23 mouse cellular contexts compared by ENCODE assay signal in the genomic region with DNA sequence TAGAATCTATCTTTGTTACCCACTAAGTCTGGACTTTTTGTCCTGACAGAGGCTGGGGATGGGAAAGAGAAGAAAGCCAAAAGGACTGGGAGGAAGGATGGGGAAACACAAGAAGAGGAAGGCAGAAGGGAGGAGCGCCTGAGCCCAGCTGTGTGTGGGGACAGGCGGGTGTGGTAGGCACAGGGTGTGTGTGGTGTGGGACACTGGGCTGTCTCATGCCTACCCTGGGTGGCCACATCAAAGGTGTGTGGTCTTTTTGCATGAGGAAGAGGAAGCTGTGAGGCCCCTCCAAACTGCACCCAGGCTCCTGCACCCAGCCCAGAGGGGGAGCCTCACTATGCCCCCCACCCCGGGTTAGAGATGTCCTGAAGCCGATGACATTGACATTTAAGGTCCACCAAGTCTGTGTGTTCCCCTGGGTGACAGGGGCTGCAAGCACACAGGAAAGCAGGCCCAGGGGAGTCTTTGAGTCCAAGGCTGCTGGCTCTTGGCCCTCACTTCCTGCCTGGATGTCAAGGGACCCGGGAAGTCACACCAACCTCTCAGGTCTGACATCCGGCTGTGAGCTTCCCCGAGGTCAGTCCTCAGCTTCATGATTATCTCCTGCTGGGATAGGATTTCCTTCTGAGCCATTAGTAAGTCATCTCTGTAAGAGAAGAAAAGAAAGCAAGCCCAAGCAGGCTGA. TPM values are rescaled to one million over a fixed set of nuclear protein-coding genes. Genes with fewer than 3 reads are reported as not detected.
DNase-seq lines count a peak whose midpoint lies in the region; ATAC-seq and TF ChIP-seq lines count a peak whose summit lies in the region.
"Had no signal": no experiment of that assay in that cellular context is flagged by ENCODE, and none has a peak within 500 bp of the region (broad histone marks: within the 10 kb centered on the region; RNA-seq: fewer than 3 reads in every experiment).

No protein-coding gene starts in this region.

- no peak overlapping the region for H3K4me3 ChIP-seq in gastrocnemius, adult 2 months
- no peak overlapping the region for H3K4me3 ChIP-seq in midbrain, embryonic 10.5 days
- no peak overlapping the region for H3K4me3 ChIP-seq in midbrain, embryonic 15.5 days
- no peak overlapping the region for H3K4me3 ChIP-seq in stomach, postnatal 0 days (ENCODE audit: low read depth, low read length)
- H3K4me3 ChIP-seq: forebrain, embryonic 13.5 days; heart, embryonic 13.5 days; limb, embryonic 13.5 days; liver, embryonic 13.5 days; midbrain, embryonic 12.5 days; stomach, embryonic 15.5 days had no signal

- no peak overlapping the region for H3K4me2 ChIP-seq in midbrain, embryonic 15.5 days
- no peak overlapping the region for H3K4me2 ChIP-seq in stomach, postnatal 0 days (replicated peaks; ENCODE audit: low read depth)
- H3K4me2 ChIP-seq: forebrain, embryonic 13.5 days; heart, embryonic 13.5 days; limb, embryonic 13.5 days; liver, embryonic 13.5 days; lung, embryonic 14.5 days; midbrain, embryonic 12.5 days; stomach, embryonic 15.5 days had no signal

- H3K36me3 ChIP-seq in midbrain, embryonic 10.5 days, result no peaks in the 10 kb centered on the region
- no peaks in the 10 kb centered on the region for H3K36me3 ChIP-seq in midbrain, embryonic 15.5 days (replicated peaks)
- H3K36me3 ChIP-seq in stomach, postnatal 0 days (ENCODE audit: control insufficient read depth, insufficient read depth, low read length), result no peaks in the 10 kb centered on the region
- H3K36me3 ChIP-seq: G1E; heart, embryonic 13.5 days; limb, embryonic 13.5 days; liver, embryonic 13.5 days; midbrain, embryonic 12.5 days; stomach, embryonic 15.5 days had no signal

- no peak for ATAC-seq in midbrain, embryonic 15.5 days (replicated peaks)
- peak; percentile 54 to 60 for ATAC-seq in hematopoietic stem cell, adult 5-6 weeks (replicated peaks in 1 of 2; ENCODE audit: insufficient read depth in 1 of 2, low FRiP score in 2 of 2, low TSS enrichment in 1 of 2, low read depth in 1 of 2, poor library complexity in 2 of 2, severe bottlenecking in 2 of 2)
- no peak for ATAC-seq in stomach, postnatal 0 days (ENCODE audit: low FRiP score, low TSS enrichment)
- ATAC-seq: forebrain, embryonic 13.5 days; inflammation-experienced regulatory T-cells, adult 6 months had no signal

- no peak for TF ChIP-seq EP300 in stomach, postnatal 0 days (optimal IDR thresholded peaks at IDR 0.05)

- intact Hi-C loops in gastrocnemius, adult 2 months (cut with DNase I), result no loop called here
- intact Hi-C loops in gastrocnemius, postnatal 14 days (cut with DNase I; ENCODE audit: low total_unique reads), result no loop called here

- no peaks in the 10 kb centered on the region for H3K27me3 ChIP-seq in midbrain, embryonic 10.5 days (ENCODE audit: low read depth, poor library complexity, severe bottlenecking)
- no peaks in the 10 kb centered on the region for H3K27me3 ChIP-seq in midbrain, embryonic 15.5 days (replicated peaks)
- no peaks in the 10 kb centered on the region for H3K27me3 ChIP-seq in stomach, postnatal 0 days (ENCODE audit: control insufficient read depth, insufficient read depth, low read length)
- H3K27me3 ChIP-seq: forebrain, embryonic 13.5 days; limb, embryonic 13.5 days; liver, embryonic 13.5 days; midbrain, embryonic 12.5 days; stomach, embryonic 15.5 days had no signal

- 81% methylated on average over 7 of the region's 7 CpGs for WGBS in midbrain, embryonic 10.5 days
- 71% methylated on average over 7 of the region's 7 CpGs for WGBS in midbrain, embryonic 15.5 days
- WGBS in stomach, postnatal 0 days, result 63% methylated on average over 7 of the region's 7 CpGs

- no peak for TF ChIP-seq CTCF in gastrocnemius, adult 2 months (IDR thresholded peaks at IDR 0.05)
- no peak for TF ChIP-seq CTCF in stomach, postnatal 0 days (IDR thresholded peaks at IDR 0.05; ENCODE audit: low read depth)

- peaks cover 41% of the 10 kb centered on the region for H3K4me1 ChIP-seq in midbrain, embryonic 10.5 days
- 0 out of 2 replicates have a peak, but pooled peaks cover 3% of the 10 kb centered on the region for H3K4me1 ChIP-seq in midbrain, embryonic 15.5 days
- 0 out of 2 replicates have a peak, but pooled peaks cover 2% of the 10 kb centered on the region for H3K4me1 ChIP-seq in stomach, postnatal 0 days (replicated peaks; ENCODE audit: control insufficient read depth, insufficient read depth)
- H3K4me1 ChIP-seq: midbrain, embryonic 12.5 days had no signal

- no peaks in the 10 kb centered on the region for H3K9me3 ChIP-seq in midbrain, embryonic 10.5 days (replicated peaks)
- H3K9me3 ChIP-seq in midbrain, embryonic 15.5 days, result no peaks in the 10 kb centered on the region
- no peaks in the 10 kb centered on the region for H3K9me3 ChIP-seq in stomach, postnatal 0 days (ENCODE audit: control insufficient read depth, low read length)
- H3K9me3 ChIP-seq: forebrain, embryonic 13.5 days; G1E; heart, embryonic 13.5 days; limb, embryonic 13.5 days; liver, embryonic 13.5 days; midbrain, embryonic 12.5 days; stomach, embryonic 15.5 days had no signal

- DNase-seq in gastrocnemius, adult 2 months, result peak; percentile 34
- DNase-seq in gastrocnemius, postnatal 14 days, result no peak
- no peak for DNase-seq in midbrain, embryonic 10.5 days (ENCODE audit: low spot score)
- DNase-seq in stomach, postnatal 0 days (ENCODE audit: low spot score), result no peak
- DNase-seq in spleen, postnatal 10 days (ENCODE audit: low spot score in 2 of 2), result no peak
- DNase-seq in cerebellum, adult 11-12 months, result no peak
- DNase-seq: adrenal gland, postnatal 25 days; cerebellum, adult 11 months; cerebellum, postnatal 25 days; kidney, adult 8-10 months; kidney, postnatal 4 days; liver, embryonic 13.5 days; lung, embryonic 14.5 days; lung, postnatal 4 days had no signal

- no peak overlapping the region for H3K27ac ChIP-seq in gastrocnemius, adult 2 months
- peak overlapping the region; percentile 59; the same call in 1 of the 2 replicates for H3K27ac ChIP-seq in midbrain, embryonic 10.5 days (replicated peaks)
- no peak overlapping the region for H3K27ac ChIP-seq in midbrain, embryonic 15.5 days
- no peak overlapping the region for H3K27ac ChIP-seq in stomach, postnatal 0 days (replicated peaks)
- H3K27ac ChIP-seq: forebrain, embryonic 13.5 days; heart, embryonic 13.5 days; limb, embryonic 13.5 days; liver, embryonic 13.5 days; midbrain, embryonic 12.5 days; stomach, embryonic 15.5 days had no signal

- H3K9ac ChIP-seq in midbrain, embryonic 15.5 days, result no peak overlapping the region
- peak overlapping the region; percentile 18; the same call in 1 of the 2 replicates for H3K9ac ChIP-seq in stomach, postnatal 0 days (ENCODE audit: low read length)
- H3K9ac ChIP-seq: forebrain, embryonic 13.5 days; heart, embryonic 13.5 days; limb, embryonic 13.5 days; liver, embryonic 13.5 days; lung, embryonic 14.5 days; midbrain, embryonic 12.5 days; stomach, embryonic 15.5 days had no signal

RNA-seq across cellular contexts. Expression of a gene that starts 43.2 kb away (rescaled TPM):
- 1 to 10 TPM; 5.2 to 6.1 TPM for total RNA-seq in gastrocnemius, adult 2 months (2021)
- 10 to 100 TPM; 13.8 to 17.6 TPM for total RNA-seq in gastrocnemius, postnatal 14 days (2021)
- polyA plus RNA-seq in midbrain, embryonic 10.5 days (2016; fragmentation: Nextera tagmentation; extraction: Ambion mirVana), result 50.1 and 69.2 TPM in 2 replicates
- polyA plus RNA-seq in midbrain, embryonic 15.5 days (2015; fragmentation: Nextera tagmentation; extraction: Ambion mirVana), result 71.5 and 82.6 TPM in 2 replicates
- 37.1 and 47.2 TPM in 2 replicates for total RNA-seq in hematopoietic stem cell, adult 5-6 weeks (2017)
- polyA plus RNA-seq in stomach, postnatal 0 days (2015; fragmentation: Nextera tagmentation; extraction: Ambion mirVana), result 111 and 121 TPM in 2 replicates

Comparison
In these comparisons a context has a peak if more than half of its experiments do, and no peak if none do; other contexts are left out.
1. ATAC-seq: peak in hematopoietic stem cell, adult 5-6 weeks (2 of 2); none in midbrain, embryonic 15.5 days (single experiment) and stomach, postnatal 0 days (single experiment).